Mouse (Mus musculus): ENCODE measurements at regions not wholly inside any gene's neighbourhood (a gene's known extent, or its start where the extent isn't known, plus 50 kb on each side); places are given as distances from the start of the nearest gene placed in this dataset.

GRCm38 (mm10) chr1:105070661-105071455 is 285.7 kb downstream of the Rnf152 start:
- DNase-seq = no peak

GRCm38 (mm10) chr1:105067902-105068301 is 288.6 kb downstream of the Rnf152 start:
- no peak for DNase-seq

- no peak for DNase-seq
These were observed 289.3 kb downstream of the Rnf152 start for GRCm38 (mm10) chr1:105067049-105067795.

GRCm38 (mm10) chr1:105050584-105051363 is 282.4 kb downstream of the Cdh20 start:
- DNase-seq = no peak

Data from lung, postnatal 14 days (tissue).